Mouse (Mus musculus) left cerebral cortex, postnatal 14 days (tissue): Measurements from ENCODE around the gene Ucp3. TPM values are rescaled to one million over a fixed set of nuclear protein-coding genes. Genes with fewer than 3 reads are reported as not detected.

ENCODE experiments used
- DNase-seq, 2 experiments: peaks; one replicate each; pipeline ENCODE4 v3.0.0; 2021 to 2022; ENCODE audit warnings: low spot score in 2 of 2, mixed read lengths in 1 of 2
- intact Hi-C: fragments of 180-260 bp; cut with DNase I; formaldehyde crosslinking; loops from one replicate; pipeline ENCODE4 v1.15.1; 2025
- total RNA-seq, 2 experiments: library from RNA; stranded (reverse); gene quantifications; 2 replicates each; pipeline ENCODE4 v1.2.3; 2021

Gene Ucp3
- total RNA-seq, 2 experiments from 2014 or later: 1.2 to 1.7 TPM

GRCm38 (mm10) chr7:100496791-100497190 is 24.0 kb downstream of the Ucp3 start:
- no peak for DNase-seq
- intact Hi-C loops: no loop called here

GRCm38 (mm10) chr7:100497402-100497801 is 24.6 kb downstream of the Ucp3 start:
- intact Hi-C loops: no loop called here
- no peak for DNase-seq

GRCm38 (mm10) chr7:100497982-100498381 is 25.2 kb downstream of the Ucp3 start:
- intact Hi-C loops: no loop called here
- no peak for DNase-seq

- intact Hi-C loops: no loop called here
These were observed 26.7 kb downstream of the Ucp3 start for GRCm38 (mm10) chr7:100499465-100499864.

GRCm38 (mm10) chr7:100500276-100500977 is 27.6 kb downstream of the Ucp3 start:
- intact Hi-C loops: no loop called here
- DNase-seq: no peak

More at GRCm38 (mm10) chr7:100499465-100499864, 26.7 kb downstream of the Ucp3 start:
- no peak for DNase-seq

- intact Hi-C loops: no loop called here
- DNase-seq: no peak
These were observed 28.4 kb downstream of the Ucp3 start for GRCm38 (mm10) chr7:100501027-100501843.

- intact Hi-C loops: no loop called here
- DNase-seq: no peak
These were observed 29.1 kb downstream of the Ucp3 start for GRCm38 (mm10) chr7:100501844-100502373.

- intact Hi-C loops: no loop called here
- no peak for DNase-seq
These were observed 29.7 kb downstream of the Ucp3 start for GRCm38 (mm10) chr7:100502374-100502922.

- intact Hi-C loops: no loop called here
- DNase-seq: no peak
These were observed 30.3 kb downstream of the Ucp3 start for GRCm38 (mm10) chr7:100503076-100503475.

- intact Hi-C loops: no loop called here
- no peak for DNase-seq
These were observed 32.1 kb downstream of the Ucp3 start for GRCm38 (mm10) chr7:100504740-100505487.

GRCm38 (mm10) chr7:100506494-100506893 is 33.7 kb downstream of the Ucp3 start:
- no peak for DNase-seq

GRCm38 (mm10) chr7:100508670-100509069 is 35.9 kb downstream of the Ucp3 start:
- no peak for DNase-seq
- intact Hi-C loops: no loop called here

More at GRCm38 (mm10) chr7:100506494-100506893, 33.7 kb downstream of the Ucp3 start:
- intact Hi-C loops: no loop called here

GRCm38 (mm10) chr7:100511602-100512001 is 38.8 kb downstream of the Ucp3 start:
- intact Hi-C loops: no loop called here
- DNase-seq: no peak

GRCm38 (mm10) chr7:100514573-100514972 is 41.8 kb downstream of the Ucp3 start, which contains the start of gene Dnajb13:
Gene Dnajb13 (minus strand): TSS chr7:100514960.
- peak in 1 of 2 experiments; percentile 34 for DNase-seq
- intact Hi-C loops: no loop called here

GRCm38 (mm10) chr7:100520204-100520603 is 47.4 kb downstream of the Ucp3 start:
- DNase-seq: no peak
- intact Hi-C loops: loop anchor here (5.0 to 10.0 kb wide), 3 partner anchors 117 to 345 kb away; partner anchors contain the start of gene Relt

- peak; percentile 72 to 81 for DNase-seq
- intact Hi-C loops: loop anchor here (5.0 to 10.0 kb wide), 3 partner anchors 117 to 344 kb away; partner anchors contain the start of gene Relt
These were observed 48.0 kb downstream of the Ucp3 start for GRCm38 (mm10) chr7:100520663-100521285.

- no peak for DNase-seq
- intact Hi-C loops: loop anchor here (5.0 to 10.0 kb wide), 3 partner anchors 115 to 343 kb away; partner anchors contain the start of gene Relt
These were observed 49.4 kb downstream of the Ucp3 start for GRCm38 (mm10) chr7:100522222-100522621.

- DNase-seq: no peak
- intact Hi-C loops: loop anchor here (5.0 to 10.0 kb wide), 3 partner anchors 113 to 340 kb away; partner anchors contain the start of gene Relt
These were observed 51.9 kb downstream of the Ucp3 start for GRCm38 (mm10) chr7:100524669-100525068.
